Mouse (Mus musculus) right cerebral cortex, postnatal 4 days (tissue): ENCODE measurements at regions not wholly inside any gene's neighbourhood (a gene's known extent, or its start where the extent isn't known, plus 50 kb on each side); places are given as distances from the start of the nearest gene placed in this dataset.

Experiments used
- DNase-seq: peaks from one replicate; pipeline ENCODE4 v3.0.0-alpha.2; 2022

- DNase-seq: no peak
Observed at GRCm38 (mm10) chr1:61277170-61277710, 299.5 kb downstream of the Icos start.

- DNase-seq: no peak
Observed at GRCm38 (mm10) chr1:61288185-61288584, 310.5 kb downstream of the Icos start.

- DNase-seq: no peak
Observed at GRCm38 (mm10) chr1:61288946-61289345, 311.2 kb downstream of the Icos start.

- no peak for DNase-seq
Observed at GRCm38 (mm10) chr1:61289552-61289951, 311.8 kb downstream of the Icos start.

GRCm38 (mm10) chr1:61293106-61293505 lies 315.4 kb downstream of the Icos start:
- no peak for DNase-seq

GRCm38 (mm10) chr1:61295219-61295618 lies 317.5 kb downstream of the Icos start:
- DNase-seq: no peak

- no peak for DNase-seq
Observed at GRCm38 (mm10) chr1:61296831-61297230, 319.1 kb downstream of the Icos start.

GRCm38 (mm10) chr1:61297361-61297760 lies 319.6 kb downstream of the Icos start:
- DNase-seq: no peak

GRCm38 (mm10) chr1:61298064-61298463 lies 320.3 kb downstream of the Icos start:
- DNase-seq: no peak

- DNase-seq: no peak
Observed at GRCm38 (mm10) chr1:61298779-61299178, 321.1 kb downstream of the Icos start.

- DNase-seq: no peak
Observed at GRCm38 (mm10) chr1:61300491-61300890, 322.8 kb downstream of the Icos start.

GRCm38 (mm10) chr1:61301041-61302030 lies 323.6 kb downstream of the Icos start:
- no peak for DNase-seq

- DNase-seq: no peak
Observed at GRCm38 (mm10) chr1:61302570-61303071, 324.9 kb downstream of the Icos start.

GRCm38 (mm10) chr1:61306296-61306695 lies 328.6 kb downstream of the Icos start:
- no peak for DNase-seq

- DNase-seq: no peak
Observed at GRCm38 (mm10) chr1:61309563-61309962, 329.1 kb upstream of the Pard3b start.

GRCm38 (mm10) chr1:61310063-61310760 lies 328.4 kb upstream of the Pard3b start:
- DNase-seq: no peak

GRCm38 (mm10) chr1:61310761-61311090 lies 327.9 kb upstream of the Pard3b start:
- DNase-seq: no peak

- no peak for DNase-seq
Observed at GRCm38 (mm10) chr1:61313196-61313595, 325.4 kb upstream of the Pard3b start.

- DNase-seq: no peak
Observed at GRCm38 (mm10) chr1:61316261-61316660, 322.4 kb upstream of the Pard3b start.

- no peak for DNase-seq
Observed at GRCm38 (mm10) chr1:61316736-61317135, 321.9 kb upstream of the Pard3b start.

GRCm38 (mm10) chr1:61318042-61318441 lies 320.6 kb upstream of the Pard3b start:
- DNase-seq: no peak

GRCm38 (mm10) chr1:61321513-61322145 lies 317.0 kb upstream of the Pard3b start:
- DNase-seq: no peak

GRCm38 (mm10) chr1:61331456-61331855 lies 307.2 kb upstream of the Pard3b start:
- no peak for DNase-seq
